ENCODE assay signal across 8 mouse cellular contexts in the genomic region with DNA sequence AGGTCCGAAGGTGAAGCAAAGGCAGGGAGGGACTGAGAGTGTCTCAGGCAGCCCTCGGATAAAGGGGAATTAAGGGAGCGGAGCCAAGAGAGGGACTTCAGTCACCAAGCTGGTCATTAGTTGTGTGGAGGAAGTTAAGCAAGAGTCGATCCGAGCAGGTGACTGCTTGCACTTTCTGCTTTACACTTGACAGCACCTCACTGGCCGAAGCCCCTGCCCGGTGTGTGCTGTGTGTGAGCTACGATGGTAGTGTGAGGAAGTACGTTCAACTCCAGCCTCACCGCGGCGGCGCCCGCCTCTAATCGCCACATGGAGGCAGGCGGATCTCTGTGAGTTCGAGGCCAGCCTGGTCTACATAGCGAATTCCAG. TPM values are rescaled to one million over a fixed set of nuclear protein-coding genes. Genes with fewer than 3 reads are reported as not detected.
DNase-seq lines count a peak whose midpoint lies in the region; ATAC-seq lines count a peak whose summit lies in the region.

No protein-coding gene starts in this region.

- no peaks in the 10 kb centered on the region for H3K36me3 ChIP-seq in hindbrain, embryonic 15.5 days
- H3K36me3 ChIP-seq in megakaryocyte, embryonic 14.5 days (replicated peaks; ENCODE audit: low read length), result no peaks in the 10 kb centered on the region

- peak overlapping the region; percentile 93 for H3K27ac ChIP-seq in hindbrain, embryonic 15.5 days (replicated peaks)

- no peaks in the 10 kb centered on the region for H3K9me3 ChIP-seq in hindbrain, embryonic 15.5 days
- H3K9me3 ChIP-seq in megakaryocyte, embryonic 14.5 days, result no peaks in the 10 kb centered on the region

- peak; percentile 37; the same call in 1 of the 2 replicates for ATAC-seq in hindbrain, embryonic 15.5 days (ENCODE audit: low FRiP score, low read depth)

- peaks cover 24% of the 10 kb centered on the region for H3K4me1 ChIP-seq in hindbrain, embryonic 15.5 days (replicated peaks)
- peaks cover 30% of the 10 kb centered on the region for H3K4me1 ChIP-seq in megakaryocyte, embryonic 14.5 days

- 1% methylated on average over 18 of the region's 18 CpGs for WGBS in hindbrain, embryonic 15.5 days

- no peaks in the 10 kb centered on the region for H3K27me3 ChIP-seq in hindbrain, embryonic 15.5 days
- H3K27me3 ChIP-seq in megakaryocyte, embryonic 14.5 days (replicated peaks), result peaks cover 4% of the 10 kb centered on the region

- peak overlapping the region; percentile 62 for H3K4me3 ChIP-seq in hindbrain, embryonic 15.5 days
- peak overlapping the region; percentile 97 for H3K4me3 ChIP-seq in megakaryocyte, embryonic 14.5 days (replicated peaks)

- DNase-seq in cerebellum, postnatal 4 days (ENCODE audit: low spot score in 2 of 2), result peak; percentile 30 to 44
- no peak for DNase-seq in cerebellum, adult 8-10 months
- DNase-seq in right cerebral cortex, postnatal 4 days, result peak; percentile 48
- no peak for DNase-seq in right cerebral cortex, postnatal 36 days (ENCODE audit: low spot score in 2 of 2)
- DNase-seq in thymus, postnatal 10 days (ENCODE audit: low spot score in 2 of 2), result peak; percentile 42 to 44
- no peak for DNase-seq in ovary, postnatal 10 days (ENCODE audit: low spot score)

- H3K4me2 ChIP-seq in hindbrain, embryonic 15.5 days, result peak overlapping the region; percentile 72

- H3K9ac ChIP-seq in hindbrain, embryonic 15.5 days, result peak overlapping the region; percentile 62

RNA-seq across cellular contexts. Expression of gene Atf7, which starts 0.4 kb away (rescaled TPM):
- polyA plus RNA-seq in hindbrain, embryonic 15.5 days (2015; fragmentation: Nextera tagmentation; extraction: Ambion mirVana), result 19.4 and 19.8 TPM in 2 replicates
- polyA plus RNA-seq in megakaryocyte, embryonic 14.5 days (2012; ENCODE audit: insufficient read depth, low replicate concordance), result 0.52 and 4.5 TPM in 2 replicates

RNA-seq across cellular contexts. Expression of gene Gm28047, which starts 0.8 kb away (rescaled TPM):
- not detected in 2 replicates for polyA plus RNA-seq in hindbrain, embryonic 15.5 days (2015; fragmentation: Nextera tagmentation; extraction: Ambion mirVana)
- polyA plus RNA-seq in megakaryocyte, embryonic 14.5 days (2012; ENCODE audit: insufficient read depth, low replicate concordance), result not detected in 2 replicates

RNA-seq across cellular contexts. Expression of gene Atp5g2, which starts 46.5 kb away (rescaled TPM):
- 44.4 and 51.0 TPM in 2 replicates for polyA plus RNA-seq in hindbrain, embryonic 15.5 days (2015; fragmentation: Nextera tagmentation; extraction: Ambion mirVana)
- polyA plus RNA-seq in megakaryocyte, embryonic 14.5 days (2012; ENCODE audit: insufficient read depth, low replicate concordance), result 10.2 and 125 TPM in 2 replicates

Comparison
In these comparisons a context has a peak if more than half of its experiments do, and no peak if none do; other contexts are left out.
1. DNase-seq: peak in cerebellum, postnatal 4 days (2 of 2), right cerebral cortex, postnatal 4 days (single experiment) and thymus, postnatal 10 days (2 of 2); none in cerebellum, adult 8-10 months (single experiment), right cerebral cortex, postnatal 36 days (0 of 2) and ovary, postnatal 10 days (single experiment).